8 mouse cellular contexts compared by ENCODE assay signal in genomic region chr2:27973840-27974239, GRCm38 (mm10).
DNase-seq lines count a peak whose midpoint lies in the region; ATAC-seq lines count a peak whose summit lies in the region.

No protein-coding gene starts in this region.

- H3K27me3 ChIP-seq in midbrain, embryonic 10.5 days (ENCODE audit: low read depth, poor library complexity, severe bottlenecking), result no peaks in the 10 kb centered on the region
- no peaks in the 10 kb centered on the region for H3K27me3 ChIP-seq in midbrain, embryonic 16.5 days (ENCODE audit: control insufficient read depth, insufficient read depth, low read depth, low read length)
- no peaks in the 10 kb centered on the region for H3K27me3 ChIP-seq in embryonic facial prominence, embryonic 14.5 days (replicated peaks; ENCODE audit: control insufficient read depth, insufficient read depth, low read length)
- H3K27me3 ChIP-seq in liver, embryonic 15.5 days, result no peaks in the 10 kb centered on the region

- 44% methylated on average over 3 of the region's 3 CpGs for WGBS in midbrain, embryonic 10.5 days
- 50% methylated on average over 3 of the region's 3 CpGs for WGBS in midbrain, embryonic 16.5 days
- WGBS in embryonic facial prominence, embryonic 14.5 days, result 61% methylated on average over 3 of the region's 3 CpGs
- 48% methylated on average over 3 of the region's 3 CpGs for WGBS in liver, embryonic 15.5 days (ENCODE audit: insufficient replicate concordance)

- ATAC-seq in midbrain, embryonic 16.5 days, result no peak
- no peak for ATAC-seq in embryonic facial prominence, embryonic 14.5 days (ENCODE audit: low read depth)
- ATAC-seq in liver, embryonic 15.5 days (ENCODE audit: insufficient read depth), result no peak

- no peak overlapping the region for H3K9ac ChIP-seq in midbrain, embryonic 16.5 days (ENCODE audit: low read depth, low read length)
- no peak overlapping the region for H3K9ac ChIP-seq in embryonic facial prominence, embryonic 14.5 days (ENCODE audit: low read depth, low read length)
- H3K9ac ChIP-seq in liver, embryonic 15.5 days, result no peak overlapping the region

- 0 out of 2 replicates have a peak, but pooled peaks cover 3% of the 10 kb centered on the region for H3K36me3 ChIP-seq in midbrain, embryonic 10.5 days
- H3K36me3 ChIP-seq in midbrain, embryonic 16.5 days (ENCODE audit: control insufficient read depth, insufficient read depth, low read length), result no peaks in the 10 kb centered on the region
- peaks cover 84% of the 10 kb centered on the region for H3K36me3 ChIP-seq in embryonic facial prominence, embryonic 14.5 days (ENCODE audit: control insufficient read depth, insufficient read depth, low read length)
- no peaks in the 10 kb centered on the region for H3K36me3 ChIP-seq in liver, embryonic 15.5 days (replicated peaks)

- H3K9me3 ChIP-seq in midbrain, embryonic 10.5 days (replicated peaks), result no peaks in the 10 kb centered on the region
- no peaks in the 10 kb centered on the region for H3K9me3 ChIP-seq in midbrain, embryonic 16.5 days (replicated peaks; ENCODE audit: control insufficient read depth, low read length, poor library complexity, severe bottlenecking)
- no peaks in the 10 kb centered on the region for H3K9me3 ChIP-seq in embryonic facial prominence, embryonic 14.5 days (ENCODE audit: control insufficient read depth, low read length)
- no peaks in the 10 kb centered on the region for H3K9me3 ChIP-seq in liver, embryonic 15.5 days (replicated peaks)

- DNase-seq in midbrain, embryonic 10.5 days (ENCODE audit: low spot score), result peak; percentile 52
- DNase-seq in adrenal gland, postnatal 36 days, result peak; percentile 72 to 73
- DNase-seq in embryonic facial prominence, embryonic 14.5 days (ENCODE audit: low spot score), result peak; percentile 57
- DNase-seq in kidney, adult 9 months, result peak; percentile 64
- peak; percentile 73 for DNase-seq in right cerebral cortex, postnatal 14 days
- no peak for DNase-seq in T-cell, adult 2 months (ENCODE audit: low spot score)

- H3K4me3 ChIP-seq in midbrain, embryonic 10.5 days, result no peak overlapping the region
- H3K4me3 ChIP-seq in midbrain, embryonic 16.5 days (ENCODE audit: low read depth, low read length), result no peak overlapping the region
- no peak overlapping the region for H3K4me3 ChIP-seq in embryonic facial prominence, embryonic 14.5 days (ENCODE audit: low read depth, low read length)
- no peak overlapping the region for H3K4me3 ChIP-seq in liver, embryonic 15.5 days (replicated peaks)

- no peaks in the 10 kb centered on the region for H3K4me1 ChIP-seq in midbrain, embryonic 10.5 days
- no peaks in the 10 kb centered on the region for H3K4me1 ChIP-seq in midbrain, embryonic 16.5 days (ENCODE audit: control insufficient read depth, insufficient read depth, low read length)
- no peaks in the 10 kb centered on the region for H3K4me1 ChIP-seq in embryonic facial prominence, embryonic 14.5 days (ENCODE audit: control insufficient read depth, insufficient read depth, low read length)
- peaks cover 60% of the 10 kb centered on the region for H3K4me1 ChIP-seq in liver, embryonic 15.5 days (replicated peaks)

- H3K4me2 ChIP-seq in midbrain, embryonic 16.5 days (ENCODE audit: low read length), result no peak overlapping the region
- no peak overlapping the region for H3K4me2 ChIP-seq in embryonic facial prominence, embryonic 14.5 days (ENCODE audit: low read depth, low read length)
- no peak overlapping the region for H3K4me2 ChIP-seq in liver, embryonic 15.5 days

- H3K27ac ChIP-seq in midbrain, embryonic 10.5 days (replicated peaks), result no peak overlapping the region
- no peak overlapping the region for H3K27ac ChIP-seq in midbrain, embryonic 16.5 days (ENCODE audit: low read length)
- H3K27ac ChIP-seq in embryonic facial prominence, embryonic 14.5 days (replicated peaks; ENCODE audit: low read depth, low read length), result no peak overlapping the region
- H3K27ac ChIP-seq in liver, embryonic 15.5 days (replicated peaks), result peak overlapping the region; percentile 65
